12 mouse cellular contexts compared by ENCODE assay signal in the genomic region with DNA sequence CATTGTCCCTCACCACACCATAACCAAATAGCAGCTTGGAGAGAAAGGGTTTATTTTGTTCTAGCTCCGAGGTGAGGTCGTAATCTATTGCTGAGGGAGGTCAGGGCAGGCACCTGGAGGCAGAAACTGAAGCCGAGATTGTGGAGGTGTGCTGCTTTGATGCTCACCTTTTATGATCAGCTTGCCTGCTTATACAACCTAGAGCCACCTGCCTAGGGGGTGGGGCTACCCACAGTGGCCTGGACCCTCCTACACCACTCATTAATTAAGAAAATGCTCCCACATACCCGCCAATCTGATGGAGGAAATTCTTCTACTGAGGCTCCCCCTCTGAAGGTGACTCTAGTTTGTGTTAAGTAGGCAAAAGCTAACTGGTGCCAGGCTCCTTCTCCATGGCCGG.
"Had no signal": no experiment of that assay in that cellular context is flagged by ENCODE, and none has a peak within 500 bp of the region (broad histone marks: within the 10 kb centered on the region; RNA-seq: fewer than 3 reads in every experiment).

No protein-coding gene starts in this region.

- H3K4me3 ChIP-seq: limb, embryonic 15.5 days; liver, embryonic 13.5 days; lung, embryonic 15.5 days; megakaryocyte, embryonic 14.5 days; midbrain, embryonic 13.5 days; neural tube, embryonic 13.5 days had no signal

- H3K27ac ChIP-seq: hindbrain, postnatal 0 days; limb, embryonic 15.5 days; liver, embryonic 13.5 days; lung, embryonic 15.5 days; macrophage; midbrain, embryonic 13.5 days; neural tube, embryonic 13.5 days had no signal

- ATAC-seq: hindbrain, postnatal 0 days; liver, postnatal 0 days; midbrain, embryonic 13.5 days had no signal

- H3K36me3 ChIP-seq: limb, embryonic 15.5 days; liver, embryonic 13.5 days; lung, embryonic 15.5 days; midbrain, embryonic 13.5 days; neural tube, embryonic 13.5 days had no signal

- H3K9me3 ChIP-seq: limb, embryonic 15.5 days; liver, embryonic 13.5 days; lung, embryonic 15.5 days; megakaryocyte, embryonic 14.5 days; midbrain, embryonic 13.5 days; neural tube, embryonic 13.5 days had no signal

- H3K9ac ChIP-seq: limb, embryonic 15.5 days; liver, embryonic 13.5 days; liver, postnatal 0 days; lung, embryonic 15.5 days; midbrain, embryonic 13.5 days; neural tube, embryonic 13.5 days had no signal

- H3K4me2 ChIP-seq: limb, embryonic 15.5 days; liver, embryonic 13.5 days; lung, embryonic 15.5 days; midbrain, embryonic 13.5 days; neural tube, embryonic 13.5 days had no signal

- DNase-seq: liver, embryonic 13.5 days; liver, postnatal 0 days; lung, postnatal 14 days; right cerebral cortex, postnatal 14 days; thymus, postnatal 36 days had no signal

- H3K27me3 ChIP-seq: limb, embryonic 15.5 days; liver, embryonic 13.5 days; lung, embryonic 15.5 days; midbrain, embryonic 13.5 days; neural tube, embryonic 13.5 days had no signal

- H3K4me1 ChIP-seq: liver, embryonic 13.5 days; megakaryocyte, embryonic 14.5 days had no signal
